Mouse (Mus musculus) liver, embryonic 11.5 days (tissue): Measurements from ENCODE around the gene Pitx3. TPM values are rescaled to one million over a fixed set of nuclear protein-coding genes. Genes with fewer than 3 reads are reported as not detected.

Experiments
- ATAC-seq: fragments of 200-750 bp; cut with Nextera tagmentation; replicated peaks from 2 replicates; pipeline ENCODE4 v1.8.0; 2017; ENCODE audit warnings: moderate number of reproducible peaks, mild to moderate bottlenecking, moderate TSS enrichment, moderate library complexity; ENCODE audit not compliant: low FRiP score
- DNase-seq: peaks from one replicate; pipeline ENCODE4 v3.0.0-alpha.2; 2017; ENCODE audit warnings: low spot score
- H3K27ac ChIP-seq: fragments of 300-500 bp; sonication (generic); 2 replicates; pipeline ENCODE4 v1.5.1; 2014; ENCODE audit warnings: mild to moderate bottlenecking, low read depth, low read length, control low read depth
- H3K27me3 ChIP-seq: fragments of 300-500 bp; sonication (generic); replicated peaks from 2 replicates; pipeline ENCODE4 v1.6.1; 2014; ENCODE audit warnings: low read length, mixed read lengths; ENCODE audit not compliant: control insufficient read depth, insufficient read depth
- H3K36me3 ChIP-seq: fragments of 300-500 bp; sonication (generic); 2 replicates; pipeline ENCODE4 v1.6.1; 2014; ENCODE audit warnings: mild to moderate bottlenecking, low read length, moderate library complexity, mixed read lengths; ENCODE audit not compliant: control insufficient read depth, insufficient read depth
- H3K4me1 ChIP-seq: fragments of 300-500 bp; sonication (generic); replicated peaks from 2 replicates; pipeline ENCODE4 v1.6.1; 2014; ENCODE audit warnings: low read length, mixed read lengths; ENCODE audit not compliant: control insufficient read depth, insufficient read depth
- H3K4me2 ChIP-seq: fragments of 300-500 bp; sonication (generic); 2 replicates; pipeline ENCODE4 v1.6.1; 2014; ENCODE audit warnings: mild to moderate bottlenecking, control low read depth, moderate library complexity
- H3K4me3 ChIP-seq: fragments of 300-500 bp; sonication (generic); 2 replicates; pipeline ENCODE4 v1.5.1; 2014; ENCODE audit warnings: low read depth, low read length, control low read depth
- H3K9ac ChIP-seq: fragments of 300-500 bp; sonication (generic); 2 replicates; pipeline ENCODE4 v1.6.1; 2014; ENCODE audit warnings: low read depth, low read length, control low read depth
- H3K9me3 ChIP-seq: fragments of 300-500 bp; sonication (generic); 2 replicates; pipeline ENCODE4 v1.6.1; 2016; ENCODE audit warnings: low read length, inconsistent platforms, mixed read lengths; ENCODE audit not compliant: control insufficient read depth
- WGBS: fragments of 180-500 bp; shearing (Covaris S2); extraction: QIAGEN DNeasy Blood & Tissue Kit; methylation state at CpG from one replicate; pipeline ENCODE4 v1.1.7; 2014; 5-methylcytosine and 5-hydroxymethylcytosine counted together
- polyA plus RNA-seq: library from polyadenylated mRNA; unstranded; fragments of >200 nt; fragmentation: Nextera tagmentation; extraction: Ambion mirVana; gene quantifications from 2 replicates; pipeline ENCODE4 v1.2.1, GENCODE M21; 2014

Pitx3 gene
- polyA plus RNA-seq, 1 experiment from 2014 or later, result 0.55 TPM

- Histone ChIP-seq H3K4me3 (no peak overlapping the region), H3K36me3 (no peaks in the 10 kb centered on the region), H3K9me3 (no peaks in the 10 kb centered on the region), H3K4me1 (no peaks in the 10 kb centered on the region), H3K4me2 (no peak overlapping the region), H3K27me3 (no peaks in the 10 kb centered on the region), H3K27ac (no peak overlapping the region), H3K9ac (no peak overlapping the region)
- WGBS, result 83% methylated on average over 3 of the region's 3 CpGs
- no peak for ATAC-seq
- no peak for DNase-seq
Observed at GRCm38 (mm10) chr19:46099561-46099960, 48.6 kb downstream of the Pitx3 start.

- no peaks in the 10 kb centered on the region for H3K4me1 ChIP-seq
- no peak overlapping the region for H3K4me3 ChIP-seq
- no peak overlapping the region for H3K9ac ChIP-seq
- peaks cover 2% of the 10 kb centered on the region; the same call in 1 of the 2 replicates for H3K9me3 ChIP-seq
- no peaks in the 10 kb centered on the region for H3K36me3 ChIP-seq
- H3K27ac ChIP-seq, result no peak overlapping the region
- 85% methylated on average over 5 of the region's 5 CpGs for WGBS
- H3K27me3 ChIP-seq, result no peaks in the 10 kb centered on the region
- DNase-seq (no peak), ATAC-seq (no peak)
- no peak overlapping the region for H3K4me2 ChIP-seq
Observed at GRCm38 (mm10) chr19:46096396-46096795, 51.7 kb downstream of the Pitx3 start.

GRCm38 (mm10) chr19:46095291-46095690 is 52.8 kb downstream of the Pitx3 start:
- no peak for ATAC-seq
- Histone ChIP-seq H3K27ac (no peak overlapping the region), H3K27me3 (no peaks in the 10 kb centered on the region), H3K9me3 (peaks cover 2% of the 10 kb centered on the region; the same call in 1 of the 2 replicates), H3K4me2 (no peak overlapping the region), H3K9ac (no peak overlapping the region), H3K4me1 (no peaks in the 10 kb centered on the region), H3K36me3 (no peaks in the 10 kb centered on the region), H3K4me3 (no peak overlapping the region)
- DNase-seq, result no peak
- WGBS, result 88% methylated on average over 4 of the region's 4 CpGs

- Histone ChIP-seq H3K27ac (no peak overlapping the region), H3K4me1 (no peaks in the 10 kb centered on the region), H3K36me3 (no peaks in the 10 kb centered on the region), H3K9me3 (peaks cover 2% of the 10 kb centered on the region; the same call in 1 of the 2 replicates), H3K9ac (no peak overlapping the region), H3K27me3 (no peaks in the 10 kb centered on the region), H3K4me3 (no peak overlapping the region), H3K4me2 (no peak overlapping the region)
- 97% methylated on average over 2 of the region's 2 CpGs for WGBS
- ATAC-seq (no peak), DNase-seq (no peak)
Observed at GRCm38 (mm10) chr19:46094144-46094543, 54.0 kb downstream of the Pitx3 start.

GRCm38 (mm10) chr19:46091641-46092040 is 56.5 kb downstream of the Pitx3 start:
- H3K27ac ChIP-seq, result no peak overlapping the region
- H3K4me2 ChIP-seq, result no peak overlapping the region
- H3K36me3 ChIP-seq, result no peaks in the 10 kb centered on the region
- no peak overlapping the region for H3K9ac ChIP-seq
- DNase-seq (no peak), ATAC-seq (no peak)
- H3K4me3 ChIP-seq, result no peak overlapping the region
- H3K9me3 ChIP-seq, result peaks cover 2% of the 10 kb centered on the region; the same call in 1 of the 2 replicates
- peaks cover 3% of the 10 kb centered on the region for H3K4me1 ChIP-seq
- WGBS, result 83% methylated on average over 4 of the region's 4 CpGs
- H3K27me3 ChIP-seq, result no peaks in the 10 kb centered on the region

- DNase-seq (no peak), ATAC-seq (no peak)
- Histone ChIP-seq H3K36me3 (peaks cover 22% of the 10 kb centered on the region), H3K9ac (no peak overlapping the region), H3K27me3 (no peaks in the 10 kb centered on the region), H3K9me3 (no peaks in the 10 kb centered on the region), H3K4me1 (peaks cover 3% of the 10 kb centered on the region), H3K27ac (no peak overlapping the region), H3K4me3 (no peak overlapping the region), H3K4me2 (no peak overlapping the region)
- 80% methylated on average over 7 of the region's 7 CpGs for WGBS
Observed at GRCm38 (mm10) chr19:46087871-46088270, 60.3 kb downstream of the Pitx3 start.

- Histone ChIP-seq H3K9me3 (no peaks in the 10 kb centered on the region), H3K4me3 (no peak overlapping the region), H3K36me3 (peaks cover 36% of the 10 kb centered on the region), H3K27me3 (no peaks in the 10 kb centered on the region), H3K4me1 (peaks cover 3% of the 10 kb centered on the region), H3K27ac (no peak overlapping the region), H3K4me2 (no peak overlapping the region), H3K9ac (no peak overlapping the region)
- whole genome bisulfite sequencing, result 46% methylated on average over 3 of the region's 3 CpGs
- peak; percentile 7; the same call in 1 of the 2 replicates for ATAC-seq
- no peak for DNase-seq
Observed at GRCm38 (mm10) chr19:46086337-46086736, 61.8 kb downstream of the Pitx3 start.

Other genes starting within 250 kb of the Pitx3 start
- gene Armh3, start 149.8 kb downstream of the Pitx3 start, polyA plus RNA-seq, result 9.2 and 12.2 TPM in 2 replicates
- 4.9 and 5.4 TPM in 2 replicates for gene Hps6, start 144.8 kb downstream of the Pitx3 start, polyA plus RNA-seq
- gene Pprc1, start 103.4 kb downstream of the Pitx3 start, polyA plus RNA-seq, result 73.2 and 77.2 TPM in 2 replicates
- 67.5 and 78.9 TPM in 2 replicates for gene Ldb1, start 103.1 kb downstream of the Pitx3 start, polyA plus RNA-seq
- 211 TPM in 2 replicates for gene Nolc1, start 72.5 kb downstream of the Pitx3 start, polyA plus RNA-seq
- not detected in 2 replicates for gene Elovl3, start 16.4 kb downstream of the Pitx3 start, polyA plus RNA-seq
- gene Gbf1, start 4.2 kb upstream of the Pitx3 start, polyA plus RNA-seq, result 30.8 and 31.1 TPM in 2 replicates
- gene Nfkb2, start 156.0 kb upstream of the Pitx3 start, polyA plus RNA-seq, result 6.0 and 6.6 TPM in 2 replicates
- gene Psd, start 178.8 kb upstream of the Pitx3 start, polyA plus RNA-seq, result 11.9 and 12.4 TPM in 2 replicates
- 15.7 and 16.4 TPM in 2 replicates for gene Fbxl15, start 179.9 kb upstream of the Pitx3 start, polyA plus RNA-seq
- gene Cuedc2, start 190.4 kb upstream of the Pitx3 start, polyA plus RNA-seq, result 151 and 153 TPM in 2 replicates
- gene Mfsd13a, start 192.8 kb upstream of the Pitx3 start, polyA plus RNA-seq, result 21.9 and 25.4 TPM in 2 replicates
- 0.87 and 1.5 TPM in 2 replicates for gene 2310034G01Rik, start 202.0 kb upstream of the Pitx3 start, polyA plus RNA-seq
- 90.6 and 103 TPM in 2 replicates for gene Actr1a, start 247.4 kb upstream of the Pitx3 start, polyA plus RNA-seq
- gene Sufu, start 248.6 kb upstream of the Pitx3 start, polyA plus RNA-seq, result 22.8 and 24.7 TPM in 2 replicates